Mouse (Mus musculus) heart, embryonic 14.5 days (tissue): ENCODE results near the gene Rtn2. TPM values are rescaled to one million over a fixed set of nuclear protein-coding genes. Genes with fewer than 3 reads are reported as not detected.

Experiments
- ATAC-seq: fragments of 200-750 bp; cut with Nextera tagmentation; 2 replicates; pipeline ENCODE4 v1.8.0; 2017; ENCODE audit warnings: low read depth, moderate TSS enrichment; ENCODE audit not compliant: insufficient number of reproducible peaks, insufficient read depth, low FRiP score
- H3K27ac ChIP-seq, 2 experiments: fragments of 200-500 bp in 1 of 2; fragments of 300-500 bp in 1 of 2; sonication (generic) in 1 of 2; replicated peaks in 1 of 2; 2 replicates each; pipeline ENCODE4 v1.5.1; 2012 to 2014; ENCODE audit warnings: low read depth in 2 of 2, low read length in 2 of 2, control low read depth in 1 of 2, mild to moderate bottlenecking in 1 of 2, mixed read lengths in 1 of 2; ENCODE audit not compliant: control insufficient read depth in 1 of 2, insufficient read depth in 1 of 2
- H3K27me3 ChIP-seq: fragments of 300-500 bp; sonication (generic); 2 replicates; pipeline ENCODE4 v1.6.1; 2014; ENCODE audit warnings: mild to moderate bottlenecking, low read length, control low read depth; ENCODE audit not compliant: control insufficient read depth, insufficient read depth
- H3K36me3 ChIP-seq: fragments of 300-500 bp; sonication (generic); 2 replicates; pipeline ENCODE4 v1.6.1; 2014; ENCODE audit warnings: mild to moderate bottlenecking, control low read depth, low read length, mixed read lengths; ENCODE audit not compliant: control insufficient read depth, insufficient read depth
- H3K4me1 ChIP-seq, 2 experiments: fragments of 200-500 bp in 1 of 2; fragments of 300-500 bp in 1 of 2; sonication (generic) in 1 of 2; 2 replicates each; pipeline ENCODE4 v1.6.1; 2012 to 2014; ENCODE audit warnings: low read length in 2 of 2, control low read depth in 1 of 2, mixed read lengths in 1 of 2; ENCODE audit not compliant: control insufficient read depth in 2 of 2, insufficient read depth in 2 of 2
- H3K4me2 ChIP-seq: fragments of 300-500 bp; sonication (generic); 2 replicates; pipeline ENCODE4 v1.6.1; 2014; ENCODE audit warnings: mild to moderate bottlenecking, low read length
- H3K4me3 ChIP-seq, 2 experiments: fragments of 200-500 bp in 1 of 2; fragments of 300-500 bp in 1 of 2; sonication (generic) in 1 of 2; 2 replicates each; pipeline ENCODE4 v1.5.1; 2012 to 2014; ENCODE audit warnings: low read length in 2 of 2, mild to moderate bottlenecking in 2 of 2, control low read depth in 1 of 2, low read depth in 1 of 2, moderate library complexity in 1 of 2; ENCODE audit not compliant: control insufficient read depth in 1 of 2, insufficient read depth in 1 of 2
- H3K9ac ChIP-seq: fragments of 300-500 bp; sonication (generic); 2 replicates; pipeline ENCODE4 v1.6.1; 2014; ENCODE audit warnings: mild to moderate bottlenecking, low read length
- H3K9me3 ChIP-seq: fragments of 300-500 bp; sonication (generic); 2 replicates; pipeline ENCODE4 v1.6.1; 2016; ENCODE audit warnings: low read length, control low read depth; ENCODE audit not compliant: control insufficient read depth
- WGBS: fragments of 180-500 bp; shearing (Covaris S2); extraction: QIAGEN DNeasy Blood & Tissue Kit; methylation state at CpG from one replicate; pipeline ENCODE4 v1.1.7; 2014; 5-methylcytosine and 5-hydroxymethylcytosine counted together
- polyA plus RNA-seq: library from polyadenylated mRNA; unstranded; fragments of >200 nt; fragmentation: Nextera tagmentation; extraction: Ambion mirVana; gene quantifications from 2 replicates; pipeline ENCODE4 v1.2.1, GENCODE M21; 2014

The Rtn2 gene
- polyA plus RNA-seq, 1 experiment from 2014 or later, result 43.6 TPM

- H3K27ac ChIP-seq, result peak overlapping the region; percentile 94 to 99
- H3K27me3 ChIP-seq, result no peaks in the 10 kb centered on the region
- H3K36me3 ChIP-seq, result 0 out of 2 replicates have a peak, but pooled peaks cover 2% of the 10 kb centered on the region
- H3K9me3 ChIP-seq, result no peaks in the 10 kb centered on the region
- H3K4me1 ChIP-seq, result peaks cover 39 to 49% of the 10 kb centered on the region in 2 experiments
- no peak for ATAC-seq
- peak overlapping the region; percentile 74 for H3K4me2 ChIP-seq
- peak overlapping the region; percentile 69 for H3K9ac ChIP-seq
- H3K4me3 ChIP-seq, result peak overlapping the region; percentile 44 to 55
- 11% methylated on average over 10 of the region's 10 CpGs for WGBS
These were observed 58.8 kb downstream of the Rtn2 start for GRCm38 (mm10) chr7:19341250-19341649.

GRCm38 (mm10) chr7:19341761-19342409 lies 59.5 kb downstream of the Rtn2 start:
- H3K9ac ChIP-seq, result peak overlapping the region; percentile 69
- peak overlapping the region; percentile 94 to 99 for H3K27ac ChIP-seq
- no peaks in the 10 kb centered on the region for H3K27me3 ChIP-seq
- under 1% methylated on average over 41 of the region's 41 CpGs for WGBS
- ATAC-seq, result peak; percentile 83
- peak overlapping the region; percentile 44 to 55 for H3K4me3 ChIP-seq
- peaks cover 38 to 47% of the 10 kb centered on the region in 2 experiments for H3K4me1 ChIP-seq
- 0 out of 2 replicates have a peak, but pooled peaks cover under 1% of the 10 kb centered on the region for H3K36me3 ChIP-seq
- H3K9me3 ChIP-seq, result no peaks in the 10 kb centered on the region
- H3K4me2 ChIP-seq, result peak overlapping the region; percentile 74

GRCm38 (mm10) chr7:19342481-19343027 lies 60.1 kb downstream of the Rtn2 start:
- H3K9ac ChIP-seq, result peak overlapping the region; percentile 69
- H3K27ac ChIP-seq, result peak overlapping the region; percentile 94 to 99
- H3K4me2 ChIP-seq, result peak overlapping the region; percentile 74
- H3K36me3 ChIP-seq, result peaks cover 2% of the 10 kb centered on the region; the same call in 1 of the 2 replicates
- no peaks in the 10 kb centered on the region for H3K9me3 ChIP-seq
- 0% methylated on average over 27 of the region's 27 CpGs for WGBS
- peak; percentile 36; the same call in 1 of the 2 replicates for ATAC-seq
- peak overlapping the region; percentile 44 to 55 for H3K4me3 ChIP-seq
- H3K4me1 ChIP-seq, result peaks cover 31 to 42% of the 10 kb centered on the region in 2 experiments
- no peaks in the 10 kb centered on the region for H3K27me3 ChIP-seq

GRCm38 (mm10) chr7:19343210-19343808 lies 60.9 kb downstream of the Rtn2 start:
- Histone ChIP-seq H3K9ac (no peak overlapping the region), H3K4me3 (no peak overlapping the region), H3K4me2 (peak overlapping the region; percentile 74), H3K9me3 (no peaks in the 10 kb centered on the region), H3K27me3 (no peaks in the 10 kb centered on the region), H3K36me3 (peaks cover 8% of the 10 kb centered on the region), H3K27ac (0 out of 4 replicates have a peak overlapping the region, but pooled peaks of 1 of the 2 experiments have one; percentile 8), H3K4me1 (peaks cover 27 to 42% of the 10 kb centered on the region in 2 experiments)
- 2% methylated on average over 11 of the region's 11 CpGs for WGBS
- no peak for ATAC-seq

- Histone ChIP-seq H3K36me3 (peaks cover 17% of the 10 kb centered on the region), H3K9me3 (no peaks in the 10 kb centered on the region), H3K27me3 (no peaks in the 10 kb centered on the region), H3K9ac (peak within 1 kb of the TSS; percentile 79), H3K4me1 (peaks cover 23 to 41% of the 10 kb centered on the region in 2 experiments), H3K27ac (peak within 1 kb of the TSS; percentile 73 to 80), H3K4me3 (peak within 1 kb of the TSS; percentile 69 to 95), H3K4me2 (peak within 1 kb of the TSS; percentile 82)
- 24% methylated on average over 12 of the region's 12 CpGs for WGBS
- no peak for ATAC-seq
These were observed 61.9 kb downstream of the Rtn2 start, which contains the start of gene Ercc1 for GRCm38 (mm10) chr7:19344237-19344847. Ercc1 (plus strand) TSS chr7:19344778.

GRCm38 (mm10) chr7:19344938-19345471 lies 62.6 kb downstream of the Rtn2 start:
- peak; percentile 79 for ATAC-seq
- WGBS, result under 1% methylated on average over 31 of the region's 31 CpGs
- peaks cover 24% of the 10 kb centered on the region for H3K36me3 ChIP-seq

More at GRCm38 (mm10) chr7:19344938-19345471, 62.6 kb downstream of the Rtn2 start:
- no peaks in the 10 kb centered on the region for H3K9me3 ChIP-seq
- H3K27me3 ChIP-seq, result no peaks in the 10 kb centered on the region
- H3K9ac ChIP-seq, result peak overlapping the region; percentile 79
- H3K4me3 ChIP-seq, result peak overlapping the region; percentile 69 to 95
- H3K27ac ChIP-seq, result peak overlapping the region; percentile 73 to 80
- peaks cover 21 to 36% of the 10 kb centered on the region in 2 experiments for H3K4me1 ChIP-seq
- peak overlapping the region; percentile 82 for H3K4me2 ChIP-seq
